Mouse (Mus musculus): ENCODE data around the gene Mcm2.

DNA sequence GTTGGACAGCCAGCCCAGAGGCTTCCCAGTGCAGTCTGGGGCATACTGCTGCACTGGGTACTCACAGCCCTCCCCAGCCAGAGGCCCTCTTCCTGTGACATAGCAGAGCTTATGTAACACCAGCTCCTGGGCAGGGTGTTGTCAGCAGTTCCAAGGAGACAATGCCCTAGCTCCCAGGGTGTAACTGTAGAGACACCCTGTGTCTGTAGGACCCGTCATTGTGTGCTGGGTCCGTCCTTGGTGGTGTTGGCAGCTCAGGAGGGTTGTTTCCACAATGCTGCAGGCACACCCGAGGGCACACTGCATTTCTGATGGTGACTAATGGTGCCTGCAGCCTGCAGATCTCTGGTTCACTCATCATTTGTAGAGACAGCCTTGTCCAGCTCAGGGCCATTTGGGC is 28.3 kb upstream of the Mcm2 start:
- no peak for TF ChIP-seq POLR2A (IDR thresholded peaks at IDR 0.05; ENCODE audit: control insufficient read depth, low read depth, low read length)
- TF ChIP-seq CTCF (IDR thresholded peaks at IDR 0.05; ENCODE audit: control insufficient read depth, insufficient read depth, insufficient replicate concordance, low read depth, low read length), result no peak

All from testis, adult 2 months (tissue).